Mouse (Mus musculus): ENCODE measurements around the gene Sox10.
A peak's percentile ranks its signal among the peaks of the same experiment; 100 is the strongest.

Sox10 gene

GRCm38 (mm10) chr15:79124331-79124875 lies 40.6 kb downstream of the Sox10 start:
- DNase-seq (ENCODE audit: low read depth, low spot score) = no peak

GRCm38 (mm10) chr15:79123751-79124150 lies 41.3 kb downstream of the Sox10 start:
- peak; percentile 69 for DNase-seq (ENCODE audit: low read depth, low spot score)

DNA sequence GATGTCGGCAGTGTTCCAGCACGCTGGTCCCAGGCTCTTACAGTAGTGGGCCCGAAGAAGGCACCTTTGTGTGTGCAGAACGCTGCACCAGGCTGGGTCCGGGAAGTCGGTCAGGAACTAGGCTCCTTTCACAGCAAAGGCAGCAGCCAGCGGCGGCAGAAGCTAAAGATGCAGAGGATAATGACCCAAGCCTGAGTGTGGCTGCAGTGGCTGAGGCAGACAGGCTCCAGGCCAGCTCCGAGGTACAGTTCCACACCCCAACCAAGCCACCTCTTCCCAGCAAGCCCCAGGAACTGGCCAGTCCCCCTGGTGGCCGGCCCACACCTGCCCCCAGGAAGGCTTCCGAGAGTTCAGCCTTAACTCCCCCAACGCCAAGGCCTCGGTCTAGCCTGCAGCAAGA lies 42.5 kb downstream of the Sox10 start:
- DNase-seq (ENCODE audit: low read depth, low spot score) = no peak

DNA sequence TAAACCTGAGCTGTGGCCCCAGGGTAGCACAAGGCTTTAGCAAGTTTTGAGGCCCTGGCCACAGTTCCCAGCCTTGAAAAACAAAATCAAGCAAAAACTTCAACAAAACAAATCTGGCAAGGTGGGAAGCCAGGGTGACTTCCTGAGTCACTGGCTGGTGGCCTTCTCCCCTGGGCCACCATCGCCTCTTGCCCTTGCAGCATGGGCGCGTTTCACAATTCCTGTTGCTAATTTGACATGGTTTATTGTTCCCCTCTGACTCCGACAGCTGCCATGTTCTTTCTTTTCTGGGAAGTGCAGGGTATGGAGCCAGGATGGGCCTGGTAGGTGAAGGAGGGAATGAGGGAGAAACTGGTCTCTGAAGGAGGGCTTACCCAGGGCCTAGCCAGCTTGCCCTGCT lies 42.9 kb downstream of the Sox10 start:
- no peak for DNase-seq (ENCODE audit: low read depth, low spot score)

DNA sequence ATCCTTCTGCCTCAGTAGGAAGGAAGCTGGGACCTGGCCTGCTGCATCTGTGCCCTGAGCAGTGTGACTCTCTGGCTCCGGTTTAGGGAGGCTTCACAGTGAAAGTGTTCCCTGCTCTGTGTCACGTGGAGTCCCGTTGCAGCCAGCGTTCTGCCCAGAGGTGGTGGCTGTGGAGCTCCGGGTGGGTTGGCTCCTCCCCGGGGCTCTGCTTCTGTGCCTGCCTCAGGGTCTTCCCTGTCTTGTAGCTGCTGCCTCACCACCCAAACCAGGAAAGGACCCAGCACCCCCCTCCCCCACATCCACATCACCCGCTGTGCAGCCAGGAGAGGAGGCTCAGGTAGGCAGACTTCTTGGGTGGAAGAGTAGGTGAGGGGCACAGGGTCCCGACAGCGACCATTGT lies 45.5 kb downstream of the Sox10 start:
- DNase-seq (ENCODE audit: low read depth, low spot score) = no peak

GRCm38 (mm10) chr15:79115276-79115675 lies 49.8 kb downstream of the Sox10 start:
- DNase-seq (ENCODE audit: low read depth, low spot score) = no peak

DNA sequence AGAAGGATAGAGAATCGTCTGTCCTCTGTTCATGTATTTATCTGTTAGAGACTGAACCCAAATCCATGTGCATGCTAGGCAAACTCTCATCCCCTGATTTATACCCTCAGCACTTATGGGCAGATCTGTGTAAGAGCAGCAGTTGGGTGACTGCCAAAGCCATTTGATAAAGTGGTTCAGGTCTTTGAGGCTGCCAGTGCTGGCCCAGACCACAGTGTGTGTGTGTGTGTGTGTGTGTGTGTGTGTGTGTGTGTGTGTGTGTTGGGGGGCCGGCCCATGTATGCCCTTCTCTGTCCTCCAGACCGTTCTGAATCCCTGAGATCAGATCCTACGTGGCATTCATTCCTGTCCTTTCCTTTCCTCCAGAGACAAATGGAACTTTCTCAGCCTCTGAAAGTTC lies 53.3 kb downstream of the Sox10 start:
- DNase-seq (ENCODE audit: low read depth, low spot score) = no peak

- no peak for DNase-seq (ENCODE audit: low read depth, low spot score)
These were observed 54.5 kb downstream of the Sox10 start for GRCm38 (mm10) chr15:79110528-79110927.

GRCm38 (mm10) chr15:79110031-79110430 lies 55.0 kb downstream of the Sox10 start:
- DNase-seq (ENCODE audit: low read depth, low spot score) = no peak

GRCm38 (mm10) chr15:79109321-79109934 lies 55.6 kb downstream of the Sox10 start:
- DNase-seq (ENCODE audit: low read depth, low spot score) = no peak

DNA sequence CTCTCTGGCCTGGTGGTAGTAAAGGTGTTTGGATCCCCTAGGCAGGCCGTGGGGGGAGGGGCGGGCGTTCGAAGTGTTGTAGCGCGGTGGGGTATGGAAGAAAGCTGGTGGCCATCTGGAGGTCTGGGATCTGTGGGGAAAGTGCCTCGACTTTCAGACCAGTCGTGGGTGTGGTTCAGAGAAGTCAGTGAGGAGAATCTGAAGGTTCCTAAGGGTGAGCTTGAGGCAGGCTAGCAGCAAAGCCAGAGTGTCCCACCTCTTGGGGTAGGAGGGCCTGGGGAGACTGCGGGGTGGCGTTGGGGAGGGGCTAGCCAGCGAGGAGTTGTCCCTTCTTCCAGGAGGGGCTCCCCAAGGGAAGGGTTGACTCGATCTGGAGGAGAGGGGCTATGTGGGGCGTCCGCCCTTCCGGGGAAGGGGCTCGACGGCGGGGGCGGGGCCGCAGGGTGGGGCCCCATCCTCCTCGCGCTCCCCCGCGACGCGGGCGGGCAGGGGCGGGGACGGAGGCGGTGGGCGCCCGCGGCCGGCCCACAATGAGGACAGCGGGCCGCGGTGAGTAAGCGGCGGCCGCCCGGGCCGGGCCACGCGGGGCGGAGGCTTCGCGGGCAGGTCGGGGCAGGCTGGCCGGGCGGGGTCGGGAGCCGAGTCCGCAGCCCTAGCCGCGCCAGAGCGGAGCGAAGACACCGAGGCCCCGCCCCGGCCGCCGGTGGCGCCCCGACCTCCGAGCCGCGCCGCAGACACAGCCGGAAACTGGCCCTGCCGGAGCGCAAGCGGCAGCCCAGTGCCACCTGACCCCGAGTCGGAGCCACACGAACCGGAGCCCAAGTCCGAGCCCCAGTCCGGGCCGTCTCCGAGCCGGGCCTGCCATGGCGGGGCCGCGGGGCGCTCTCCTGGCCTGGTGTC lies 56.4 kb downstream of the Sox10 start, which contains the start of gene Micall1:
TSS of gene Micall1 (plus strand) at position 478 of the 900 bp plus-strand sequence.
- peak; percentile 52 for DNase-seq (ENCODE audit: low read depth, low spot score)

DNA sequence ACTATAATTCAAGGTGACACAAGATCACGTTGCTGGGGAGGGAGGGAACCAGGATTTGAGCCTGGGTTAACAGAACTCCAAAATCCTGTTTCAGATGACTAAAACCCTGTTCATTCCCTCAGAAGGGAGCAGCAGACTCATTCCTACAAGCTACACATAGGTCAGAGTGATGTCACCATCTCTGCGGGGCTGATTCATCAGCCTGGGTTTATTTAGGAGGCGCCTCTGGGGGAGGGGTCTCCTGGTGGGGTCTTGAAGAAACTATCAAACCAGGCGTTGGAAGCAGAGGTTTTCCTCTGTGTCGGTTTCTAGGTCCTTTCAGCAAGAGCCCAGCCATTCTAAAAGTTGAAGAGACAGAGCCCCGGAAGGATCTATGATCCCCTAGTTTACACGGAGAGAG lies 57.1 kb downstream of the Sox10 start:
- no peak for DNase-seq (ENCODE audit: low read depth, low spot score)

- no peak for DNase-seq (ENCODE audit: low read depth, low spot score)
These were observed 59.2 kb downstream of the Sox10 start for GRCm38 (mm10) chr15:79105804-79106203.
